Mouse (Mus musculus) heart, adult 10 weeks (tissue): ENCODE results near the gene Pspn. TPM values are rescaled to one million over a fixed set of nuclear protein-coding genes. Genes with fewer than 3 reads are reported as not detected.

Source experiments
- polyA plus RNA-seq: library from polyadenylated mRNA; stranded (reverse); fragments of 350-450 nt; fragmentation: Illumina TruSeq; extraction: RNeasy Lipid Tissue Mini Kit (QIAGEN cat#74804); gene quantifications from one replicate; pipeline ENCODE4 v1.2.3, GENCODE M21; 2014; ENCODE audit warnings: low read depth, low replicate concordance

Pspn gene
- not detected for polyA plus RNA-seq

GRCm38 (mm10) chr17:56999968-57000609, at the start of gene Pspn:
TSS of gene Pspn (minus strand) at chr17:57000018.

GRCm38 (mm10) chr17:57041554-57041953, 41.7 kb upstream of the Pspn start, which contains the start of gene Slc25a41:
TSS of gene Slc25a41 (minus strand) at chr17:57041654.

GRCm38 (mm10) chr17:57030931-57031660, 31.3 kb upstream of the Pspn start, which contains the start of gene Khsrp:
TSS of gene Khsrp (minus strand) at chr17:57031522.

GRCm38 (mm10) chr17:57011236-57012141, 11.7 kb upstream of the Pspn start, which contains the start of the genes Gtf2f1 and Gm17949:
TSS of gene Gtf2f1 (minus strand) at chr17:57011288.
TSS of gene Gm17949 (plus strand) at chr17:57011469.

GRCm38 (mm10) chr17:56997029-56997667, 2.7 kb downstream of the Pspn start, which contains the start of gene Alkbh7:
TSS of gene Alkbh7 (plus strand) at chr17:56997339.

GRCm38 (mm10) chr17:56990115-56990746, 9.6 kb downstream of the Pspn start, which contains the start of gene Clpp:
TSS of gene Clpp (plus strand) at chr17:56990305.

GRCm38 (mm10) chr17:56982013-56982412, 17.8 kb downstream of the Pspn start, which contains the start of gene Acer1:
TSS of gene Acer1 (minus strand) at chr17:56982126.

Other genes starting within 250 kb of the Pspn start
- gene Nrtn, start 242.5 kb downstream of the Pspn start, polyA plus RNA-seq = 10.2 TPM
- 21.5 TPM for gene Dus3l, start 235.3 kb downstream of the Pspn start, polyA plus RNA-seq
- 1.6 TPM for gene Prr22, start 229.8 kb downstream of the Pspn start, polyA plus RNA-seq
- gene Rfx2, start 169.0 kb downstream of the Pspn start, polyA plus RNA-seq = 4.3 TPM
- gene Acsbg2, start 125.6 kb downstream of the Pspn start, polyA plus RNA-seq = not detected
- gene 1700061G19Rik, start 124.5 kb downstream of the Pspn start, polyA plus RNA-seq = not detected
- 23.8 TPM for gene Mllt1, start 64.6 kb downstream of the Pspn start, polyA plus RNA-seq
- not detected for gene Acer1, start 17.9 kb downstream of the Pspn start, polyA plus RNA-seq
- gene Clpp, start 9.7 kb downstream of the Pspn start, polyA plus RNA-seq = 107 TPM
- 73.4 TPM for gene Alkbh7, start 2.7 kb downstream of the Pspn start, polyA plus RNA-seq
- 29.0 TPM for gene Gtf2f1, start 11.3 kb upstream of the Pspn start, polyA plus RNA-seq
- gene Gm17949, start 11.5 kb upstream of the Pspn start, polyA plus RNA-seq = not detected
- gene Khsrp, start 31.5 kb upstream of the Pspn start, polyA plus RNA-seq = 25.9 TPM
- gene Slc25a41, start 41.6 kb upstream of the Pspn start, polyA plus RNA-seq = not detected
- not detected for gene Crb3, start 59.1 kb upstream of the Pspn start, polyA plus RNA-seq
- 64.1 TPM for gene Slc25a23, start 59.8 kb upstream of the Pspn start, polyA plus RNA-seq
- 1.5 TPM for gene Dennd1c, start 78.5 kb upstream of the Pspn start, polyA plus RNA-seq
- 3.6 TPM for gene Tubb4a, start 87.8 kb upstream of the Pspn start, polyA plus RNA-seq
- gene Tnfsf9, start 105.3 kb upstream of the Pspn start, polyA plus RNA-seq = 1.9 TPM
- gene Cd70, start 149.8 kb upstream of the Pspn start, polyA plus RNA-seq = not detected
- gene Tnfsf14, start 194.2 kb upstream of the Pspn start, polyA plus RNA-seq = not detected
- gene C3, start 228.1 kb upstream of the Pspn start, polyA plus RNA-seq = 132 TPM
- 36.3 TPM for gene Gpr108, start 248.4 kb upstream of the Pspn start, polyA plus RNA-seq
- gene Trip10, start 249.4 kb upstream of the Pspn start, polyA plus RNA-seq = 123 TPM